Mouse (Mus musculus): Measurements from ENCODE around the gene Olfr1328.
"Not testable (repeated sequence)": the region's sequence is repeated elsewhere in the genome, so short reads cannot be mapped to it uniquely, and the experiment has no call there.

GRCm38 (mm10) chr4:118931326-118931725 lies 7.1 kb downstream of the Olfr1328 start:
- TF ChIP-seq CTCF (conservative IDR thresholded peaks at IDR 0.05; ENCODE audit: insufficient read depth, insufficient read length, low read depth, low read length); POLR2A (IDR thresholded peaks at IDR 0.05; ENCODE audit: low read depth, low read length): not testable (repeated sequence)
